8 mouse cellular contexts compared by ENCODE assay signal in genomic region chr2:131055631-131056030, GRCm38 (mm10). TPM values are rescaled to one million over a fixed set of nuclear protein-coding genes. Genes with fewer than 3 reads are reported as not detected.
A peak's percentile ranks its signal among the peaks of the same experiment; 100 is the strongest.
DNase-seq lines count a peak whose midpoint lies in the region; ATAC-seq and TF ChIP-seq lines count a peak whose summit lies in the region.

No protein-coding gene starts in this region.

- no peaks in the 10 kb centered on the region for H3K9me3 ChIP-seq in heart, embryonic 12.5 days (replicated peaks)

- no peaks in the 10 kb centered on the region for H3K36me3 ChIP-seq in heart, embryonic 12.5 days
- H3K36me3 ChIP-seq in small intestine, adult 2 months (ENCODE audit: control insufficient read depth, insufficient read depth, low read length): no peaks in the 10 kb centered on the region

- peak overlapping the region; percentile 65 for H3K4me2 ChIP-seq in heart, embryonic 12.5 days

- no peak overlapping the region for H3K27ac ChIP-seq in heart, embryonic 12.5 days (ENCODE audit: poor library complexity, severe bottlenecking)
- no peak overlapping the region for H3K27ac ChIP-seq in small intestine, adult 2 months (ENCODE audit: insufficient read depth, low read depth, low read length)

- WGBS in heart, embryonic 12.5 days: 7% methylated on average over 10 of the region's 10 CpGs
- 5% methylated on average over 10 of the region's 10 CpGs for WGBS in small intestine, adult 2 months

- peak; percentile 56 for DNase-seq in urinary bladder, postnatal 25 days (ENCODE audit: low spot score)
- no peak for DNase-seq in urinary bladder, postnatal 36 days (ENCODE audit: low spot score in 2 of 2)
- DNase-seq in c-Kit-negative CD71-positive TER-119-positive erythroid progenitor cells, embryonic 14.5 days (ENCODE audit: low read depth, low spot score): peak; percentile 22
- DNase-seq in kidney, adult 9 months: peak; percentile 53
- DNase-seq in lung, postnatal 14 days: peak; percentile 69
- no peak for DNase-seq in urinary bladder, postnatal 10 days (ENCODE audit: low spot score)

- H3K4me1 ChIP-seq in heart, embryonic 12.5 days (replicated peaks): peaks cover 50% of the 10 kb centered on the region
- H3K4me1 ChIP-seq in small intestine, adult 2 months (ENCODE audit: control insufficient read depth, insufficient read depth, insufficient read length, low read length): peaks cover 5% of the 10 kb centered on the region; the same call in 1 of the 2 replicates

- TF ChIP-seq CTCF in small intestine, adult 2 months (IDR thresholded peaks at IDR 0.05; ENCODE audit: extremely low read depth, insufficient read length, insufficient replicate concordance, low read depth, low read length): peak; percentile 51; the same call in 1 of the 2 replicates

- no peak overlapping the region for H3K9ac ChIP-seq in heart, embryonic 12.5 days

- H3K27me3 ChIP-seq in heart, embryonic 12.5 days (replicated peaks): peaks cover 72% of the 10 kb centered on the region
- peaks cover 26% of the 10 kb centered on the region for H3K27me3 ChIP-seq in small intestine, adult 2 months (ENCODE audit: control insufficient read depth, insufficient read depth, low read length)

- ATAC-seq in heart, embryonic 12.5 days (ENCODE audit: insufficient number of reproducible peaks, low FRiP score): 0 out of 2 replicates have a peak, but pooled peaks have one; percentile 13

- 0 out of 2 replicates have a peak overlapping the region, but pooled peaks have one; percentile 38 for H3K4me3 ChIP-seq in heart, embryonic 12.5 days
- no peak overlapping the region for H3K4me3 ChIP-seq in small intestine, adult 2 months (ENCODE audit: low read depth, low read length)

- TF ChIP-seq POLR2A in small intestine, adult 2 months (IDR thresholded peaks at IDR 0.05; ENCODE audit: low read depth, low read length): no peak

RNA-seq across cellular contexts. Expression of gene Adam33, which starts 8.0 kb away (rescaled TPM):
- polyA plus RNA-seq in heart, embryonic 12.5 days (2016; fragmentation: Nextera tagmentation; extraction: Ambion mirVana): 9.8 and 12.0 TPM in 2 replicates
- polyA plus RNA-seq in small intestine, adult 2 months (2012; rRNA removed): 12.4 and 13.1 TPM in 2 replicates

RNA-seq across cellular contexts. Expression of gene Gfra4, which starts 12.7 kb away (rescaled TPM):
- 3.3 and 3.8 TPM in 2 replicates for polyA plus RNA-seq in heart, embryonic 12.5 days (2016; fragmentation: Nextera tagmentation; extraction: Ambion mirVana)
- polyA plus RNA-seq in small intestine, adult 2 months (2012; rRNA removed): 11.1 and 17.0 TPM in 2 replicates

RNA-seq across cellular contexts. Expression of gene Siglec1, which starts 30.9 kb away (rescaled TPM):
- 0.08 and 0.14 TPM in 2 replicates for polyA plus RNA-seq in heart, embryonic 12.5 days (2016; fragmentation: Nextera tagmentation; extraction: Ambion mirVana)
- 1.9 and 2.7 TPM in 2 replicates for polyA plus RNA-seq in small intestine, adult 2 months (2012; rRNA removed)

Comparison
In these comparisons a context has a peak if more than half of its experiments do, and no peak if none do; other contexts are left out.
1. DNase-seq: peak in urinary bladder, postnatal 25 days (single experiment), c-Kit-negative CD71-positive TER-119-positive erythroid progenitor cells, embryonic 14.5 days (single experiment), kidney, adult 9 months (single experiment) and lung, postnatal 14 days (single experiment); none in urinary bladder, postnatal 36 days (0 of 2) and urinary bladder, postnatal 10 days (single experiment).